Mouse (Mus musculus) bone marrow, adult 2 months (tissue): ENCODE data around the gene Eppin.

ENCODE experiments used
- CTCF ChIP-seq: fragments of 200-500 bp; IDR thresholded peaks from 2 replicates; pipeline ENCODE4 v1.5.1; 2011; ENCODE audit warnings: low read length, control low read depth; ENCODE audit not compliant: control insufficient read depth, insufficient read depth
- POLR2A ChIP-seq: fragments of 200-500 bp; IDR thresholded peaks from 2 replicates; pipeline ENCODE4 v1.6.1; 2011; ENCODE audit warnings: low read depth, mild to moderate bottlenecking, control low read depth, low read length, borderline replicate concordance; ENCODE audit not compliant: control insufficient read depth

- no peak for TF ChIP-seq CTCF
- no peak for TF ChIP-seq POLR2A
Observed at GRCm38 (mm10) chr2:164593494-164593893, at the start of gene Eppin.
